Mouse (Mus musculus) olfactory bulb, adult 2 months (tissue): Measurements from ENCODE around the gene Pla2r1.

Source experiments
- CTCF ChIP-seq: fragments of 200-500 bp; IDR thresholded peaks from 2 replicates; pipeline ENCODE4 v1.5.1; 2012; ENCODE audit warnings: low read depth, mild to moderate bottlenecking, low read length, moderate library complexity; ENCODE audit not compliant: insufficient read depth
- POLR2A ChIP-seq: fragments of 200-500 bp; IDR thresholded peaks from 2 replicates; pipeline ENCODE4 v1.6.1; 2012; ENCODE audit warnings: mild to moderate bottlenecking, low read depth, low read length, moderate library complexity; ENCODE audit not compliant: insufficient read depth

DNA sequence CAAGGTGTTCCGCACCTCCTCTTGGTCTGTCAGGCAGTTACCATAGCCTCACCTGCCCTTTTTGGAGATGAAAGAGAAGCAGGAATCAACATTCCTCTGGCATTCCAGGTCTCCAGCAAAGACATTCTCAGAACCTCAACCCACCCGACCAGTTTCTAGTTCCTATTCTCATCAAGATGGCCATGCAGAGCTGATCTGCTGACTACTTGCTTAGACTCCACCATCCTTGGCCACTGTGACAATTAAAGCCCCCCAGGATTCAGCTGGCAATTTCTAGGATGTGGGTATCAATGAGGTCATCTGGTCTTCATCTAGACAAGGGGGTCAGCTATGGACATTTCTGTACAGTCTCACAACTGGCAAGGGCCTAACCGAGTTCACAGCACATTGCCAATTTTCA, 20.1 kb downstream of the Pla2r1 start:
- TF ChIP-seq CTCF (no peak), POLR2A (no peak)
